Mouse (Mus musculus): ENCODE measurements around the gene Mansc1. TPM values are rescaled to one million over a fixed set of nuclear protein-coding genes. Genes with fewer than 3 reads are reported as not detected.

Mansc1 gene
- total RNA-seq, 2 experiments from 2014 or later = 12.8 to 14.9 TPM

Other genes with a start within 250 kb of the Mansc1 start
- gene Bcl2l14, start 236.2 kb downstream of the Mansc1 start, total RNA-seq (2021) = not detected
- 10 to 100 TPM; 45.9 to 47.3 TPM for gene Lrp6, start 65.5 kb downstream of the Mansc1 start, total RNA-seq (2021)
- 10 to 100 TPM; 37.3 to 38.4 TPM for gene Borcs5, start 7.0 kb upstream of the Mansc1 start, total RNA-seq (2021)
- 1 to 10 TPM; 9.5 to 9.8 TPM for gene Dusp16, start 160.1 kb upstream of the Mansc1 start, total RNA-seq (2021)
- gene Crebl2, start 197.7 kb upstream of the Mansc1 start, total RNA-seq (2021) = 10 to 100 TPM; 51.8 TPM

All from left cerebral cortex, adult 18-20 months (tissue).